21 mouse cellular contexts compared by ENCODE assay signal in genomic region chr16:87931358-87931757, GRCm38 (mm10).
DNase-seq lines count a peak whose midpoint lies in the region; ATAC-seq and TF ChIP-seq lines count a peak whose summit lies in the region.
"Had no signal": no experiment of that assay in that cellular context is flagged by ENCODE, and none has a peak within 500 bp of the region (broad histone marks: within the 10 kb centered on the region; RNA-seq: fewer than 3 reads in every experiment).

No protein-coding gene starts in this region.

- no peak overlapping the region for H3K27ac ChIP-seq in CH12.LX (ENCODE audit: insufficient read depth, low read depth)
- H3K27ac ChIP-seq: embryonic facial prominence, embryonic 13.5 days; embryonic facial prominence, embryonic 15.5 days; forebrain, embryonic 10.5 days; forebrain, embryonic 12.5 days had no signal

- DNase-seq in CH12.LX (ENCODE audit: extremely low read depth): peak; percentile 49
- DNase-seq in gastrocnemius, postnatal 4 days (ENCODE audit: low spot score in 2 of 2): no peak
- DNase-seq in ovary, postnatal 14 days (ENCODE audit: low spot score): no peak
- DNase-seq: adrenal gland, postnatal 10 days; adrenal gland, postnatal 25 days; cerebellum, adult 11 months; cerebellum, adult 18-20 months; cerebellum, adult 8-10 months; cerebellum, adult 9-11 months; cerebellum, postnatal 14 days; cerebellum, postnatal 36 days; embryo, embryonic 11 days had no signal

- TF ChIP-seq RAD21 in CH12.LX (IDR thresholded peaks at IDR 0.05; ENCODE audit: low read depth, low read length): no peak

- TF ChIP-seq CTCF in CH12.LX (conservative IDR thresholded peaks at IDR 0.05 in 1 of 2, IDR thresholded peaks at IDR 0.05 in 1 of 2; ENCODE audit: low read depth in 2 of 2, low read length in 2 of 2): no peak

- H3K9me3 ChIP-seq in CH12.LX (replicated peaks; ENCODE audit: low read length): no peaks in the 10 kb centered on the region
- H3K9me3 ChIP-seq: embryonic facial prominence, embryonic 13.5 days; embryonic facial prominence, embryonic 15.5 days; forebrain, embryonic 10.5 days; forebrain, embryonic 12.5 days had no signal

- H3K36me3 ChIP-seq in CH12.LX (replicated peaks in 1 of 2; ENCODE audit: control insufficient read depth in 1 of 2, insufficient read depth in 1 of 2, low read length in 1 of 2): no peaks in the 10 kb centered on the region
- H3K36me3 ChIP-seq: embryonic facial prominence, embryonic 13.5 days; embryonic facial prominence, embryonic 15.5 days; forebrain, embryonic 10.5 days; forebrain, embryonic 12.5 days had no signal

- TF ChIP-seq EP300 in CH12.LX (IDR thresholded peaks at IDR 0.05; ENCODE audit: low read length): peak; percentile 87

- dilution Hi-C loops in CH12.LX (cut with MboI; ENCODE audit: extremely low pct_ligation_motif_present, extremely low pct_unique_long_range_greater_than_20kb, low sequenced_read_pairs): no loop called here

- in situ Hi-C loops in CH12.LX (cut with MboI; ENCODE audit: low pct_ligation_motif_present, low pct_unique_long_range_greater_than_20kb, low sequenced_read_pairs): no loop called here

- H3K4me2 ChIP-seq in CH12.LX (ENCODE audit: insufficient read depth, low read depth, poor library complexity, severe bottlenecking): peak overlapping the region; percentile 35; the same call in 1 of the 2 replicates
- H3K4me2 ChIP-seq: embryonic facial prominence, embryonic 13.5 days; embryonic facial prominence, embryonic 15.5 days; forebrain, embryonic 12.5 days had no signal

- H3K4me3 ChIP-seq in CH12.LX (replicated peaks in 1 of 3; ENCODE audit: low read depth in 2 of 3, low read length in 2 of 3, poor library complexity in 1 of 3): no peak overlapping the region
- H3K4me3 ChIP-seq: embryonic facial prominence, embryonic 13.5 days; embryonic facial prominence, embryonic 15.5 days; erythroblast, embryonic 14.5 days; forebrain, embryonic 10.5 days; forebrain, embryonic 12.5 days had no signal

- H3K4me1 ChIP-seq in CH12.LX (ENCODE audit: control insufficient read depth in 1 of 2, insufficient read depth in 2 of 2): peaks cover 12% of the 10 kb centered on the region in 2 experiments; a peak in 3 of 4 replicates
- H3K4me1 ChIP-seq: embryonic facial prominence, embryonic 13.5 days; embryonic facial prominence, embryonic 15.5 days; forebrain, embryonic 10.5 days; forebrain, embryonic 12.5 days had no signal

- H3K79me2 ChIP-seq in CH12.LX (replicated peaks; ENCODE audit: control insufficient read depth, extremely low read depth, insufficient read depth, poor library complexity, severe bottlenecking): no peaks in the 10 kb centered on the region

- no peak overlapping the region for H3K9ac ChIP-seq in CH12.LX (ENCODE audit: insufficient read depth, low read depth)
- H3K9ac ChIP-seq: embryonic facial prominence, embryonic 13.5 days; embryonic facial prominence, embryonic 15.5 days; forebrain, embryonic 12.5 days had no signal

- TF ChIP-seq POLR2A in CH12.LX (IDR thresholded peaks at IDR 0.05; ENCODE audit: low read depth, low read length): no peak

- ATAC-seq in CD4-positive, CD25-positive, alpha-beta regulatory T cell, adult 4 months: peak; percentile 66
- ATAC-seq in inflammation-experienced regulatory T-cells, adult 6 months: peak; percentile 63
- ATAC-seq: forebrain, embryonic 14.5 days; forebrain, embryonic 16.5 days had no signal

- H3K27me3 ChIP-seq in CH12.LX (replicated peaks): no peaks in the 10 kb centered on the region
- H3K27me3 ChIP-seq: embryonic facial prominence, embryonic 13.5 days; embryonic facial prominence, embryonic 15.5 days; forebrain, embryonic 12.5 days had no signal

TF ChIP-seq in CH12.LX, 34 proteins besides CTCF, POLR2A, EP300 and RAD21:
- no peak for TF ChIP-seq NRF1 (IDR thresholded peaks at IDR 0.05; ENCODE audit: low read depth, low read length)
- TF ChIP-seq NELFE (IDR thresholded peaks at IDR 0.05; ENCODE audit: low read depth, low read length): no peak
- TF ChIP-seq USF1 (IDR thresholded peaks at IDR 0.05; ENCODE audit: low read depth, low read length): no peak
- no peak for TF ChIP-seq CHD1 (IDR thresholded peaks at IDR 0.05; ENCODE audit: low read depth, low read length)
- peak; percentile 96 for TF ChIP-seq IRF4 (IDR thresholded peaks at IDR 0.05; ENCODE audit: low read depth, low read length)
- TF ChIP-seq JUND (conservative IDR thresholded peaks at IDR 0.05; ENCODE audit: low read depth, low read length): peak; percentile 90
- peak; percentile 46; the same call in 1 of the 2 replicates for TF ChIP-seq RCOR1 (conservative IDR thresholded peaks at IDR 0.05; ENCODE audit: low read depth, low read length)
- TF ChIP-seq TBP (conservative IDR thresholded peaks at IDR 0.05; ENCODE audit: low read depth, low read length): no peak
- no peak for TF ChIP-seq ZKSCAN1 (IDR thresholded peaks at IDR 0.05; ENCODE audit: borderline replicate concordance, low read depth, low read length)
- TF ChIP-seq ZMIZ1 (IDR thresholded peaks at IDR 0.05; ENCODE audit: low read depth, low read length): no peak
- TF ChIP-seq KAT2A (IDR thresholded peaks at IDR 0.05; ENCODE audit: insufficient replicate concordance, low read length): no peak
- TF ChIP-seq MAFK (IDR thresholded peaks at IDR 0.05; ENCODE audit: insufficient replicate concordance, low read length): no peak
- no peak for TF ChIP-seq SIN3A (IDR thresholded peaks at IDR 0.05; ENCODE audit: low read length)
- no peak for TF ChIP-seq MAX (IDR thresholded peaks at IDR 0.05; ENCODE audit: low read length)
- no peak for TF ChIP-seq SMC3 (IDR thresholded peaks at IDR 0.05; ENCODE audit: low read depth, low read length)
- TF ChIP-seq GABPA (IDR thresholded peaks at IDR 0.05; ENCODE audit: insufficient replicate concordance, low read depth, low read length): no peak
- no peak for TF ChIP-seq USF2 (conservative IDR thresholded peaks at IDR 0.05; ENCODE audit: low read depth, low read length)
- TF ChIP-seq MXI1 (IDR thresholded peaks at IDR 0.05; ENCODE audit: low read depth, low read length): no peak
- TF ChIP-seq MEF2A (IDR thresholded peaks at IDR 0.05; ENCODE audit: borderline replicate concordance, low read depth, low read length): no peak
- peak; percentile 64 for TF ChIP-seq BHLHE40 (IDR thresholded peaks at IDR 0.05; ENCODE audit: low read depth, low read length)
- TF ChIP-seq HCFC1 (IDR thresholded peaks at IDR 0.05; ENCODE audit: low read depth, low read length): no peak
- TF ChIP-seq MYC (IDR thresholded peaks at IDR 0.05; ENCODE audit: low read depth, low read length): peak; percentile 60; the same call in 1 of the 2 replicates
- TF ChIP-seq TCF12 (IDR thresholded peaks at IDR 0.05; ENCODE audit: low read depth, low read length): no peak
- TF ChIP-seq ZNF384 (IDR thresholded peaks at IDR 0.05; ENCODE audit: low read depth, low read length): no peak
- TF ChIP-seq ETS1 (conservative IDR thresholded peaks at IDR 0.05; ENCODE audit: low read depth, low read length): no peak; the same call in 1 of the 2 replicates
- no peak for TF ChIP-seq CHD2 (IDR thresholded peaks at IDR 0.05; ENCODE audit: low read length)
- TF ChIP-seq POLR2AphosphoS2 (IDR thresholded peaks at IDR 0.05; ENCODE audit: low read depth, low read length): no peak
- TF ChIP-seq MAZ (IDR thresholded peaks at IDR 0.05; ENCODE audit: low read depth, low read length): no peak
- no peak for TF ChIP-seq UBTF (IDR thresholded peaks at IDR 0.05; ENCODE audit: low read depth, low read length)
- TF ChIP-seq JUN (IDR thresholded peaks at IDR 0.05; ENCODE audit: insufficient read depth, low read depth, low read length): peak; percentile 89
- TF ChIP-seq PAX5 (IDR thresholded peaks at IDR 0.05; ENCODE audit: low read length): no peak
- no peak for TF ChIP-seq ZC3H11A (IDR thresholded peaks at IDR 0.05; ENCODE audit: low read depth, low read length)
